Mouse (Mus musculus): ENCODE data around the gene Pkdcc. TPM values are rescaled to one million over a fixed set of nuclear protein-coding genes. Genes with fewer than 3 reads are reported as not detected.

Gene Pkdcc
- polyA plus RNA-seq, 1 experiment: not detected

GRCm38 (mm10) chr17:83220954-83221538 is 6.0 kb downstream of the Pkdcc start:
- TF ChIP-seq GATA1 (IDR thresholded peaks at IDR 0.05; ENCODE audit: low read length): no peak

GRCm38 (mm10) chr17:83221611-83222500 is 6.8 kb downstream of the Pkdcc start:
- TF ChIP-seq GATA1 (IDR thresholded peaks at IDR 0.05; ENCODE audit: low read length): no peak

DNA sequence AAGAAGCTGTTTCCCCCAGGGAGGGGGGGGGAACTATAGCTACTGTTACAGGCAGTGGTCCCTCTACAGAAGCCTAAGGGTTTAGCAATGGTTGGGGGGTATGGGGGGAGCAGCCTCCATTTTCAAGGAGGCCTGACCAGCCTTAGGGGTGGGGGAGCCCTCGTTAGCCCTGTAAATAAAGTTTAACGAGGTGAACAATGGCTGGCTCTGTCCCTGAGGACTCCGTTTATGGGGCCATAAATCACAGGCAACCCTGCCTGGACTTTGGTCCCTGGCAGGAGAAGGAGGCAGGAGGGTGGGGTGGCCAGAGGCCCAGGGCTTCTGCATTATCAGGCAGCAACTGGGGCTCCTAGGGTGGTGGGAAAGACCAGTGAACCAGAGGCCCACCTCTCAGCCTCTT is 7.6 kb downstream of the Pkdcc start:
- TF ChIP-seq GATA1 (IDR thresholded peaks at IDR 0.05; ENCODE audit: low read length): no peak

GRCm38 (mm10) chr17:83224451-83224971 is 9.4 kb downstream of the Pkdcc start:
- no peak for TF ChIP-seq GATA1 (IDR thresholded peaks at IDR 0.05; ENCODE audit: low read length)

DNA sequence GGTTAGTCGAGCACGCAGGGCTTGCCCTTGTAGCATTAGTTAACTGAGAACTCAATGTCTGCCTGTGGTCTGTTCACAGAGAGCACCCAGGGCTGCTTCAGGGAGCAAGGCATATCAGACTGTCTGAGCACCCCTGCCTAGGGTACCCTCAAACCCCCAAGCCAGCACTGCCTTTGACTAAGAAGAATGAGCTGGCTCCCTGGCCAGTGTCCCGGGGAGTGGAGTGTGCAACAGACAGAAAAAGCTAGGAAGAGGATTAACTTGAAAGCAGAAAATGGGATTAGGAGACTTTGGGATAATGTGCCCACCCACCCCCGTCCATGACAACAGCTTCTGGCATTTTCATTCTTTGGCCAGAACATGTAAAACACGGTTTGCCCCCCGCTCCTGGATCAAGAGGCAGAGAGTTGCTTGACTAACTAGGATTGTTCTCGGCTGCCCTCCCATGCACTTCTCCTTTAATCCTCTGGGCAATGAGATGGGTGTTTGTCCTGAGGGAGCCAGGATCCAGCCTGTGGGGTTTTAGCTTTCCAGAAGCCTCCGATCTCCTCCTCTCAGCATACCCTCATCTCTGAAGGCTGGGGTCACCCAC is 11.4 kb downstream of the Pkdcc start:
- TF ChIP-seq GATA1 (IDR thresholded peaks at IDR 0.05; ENCODE audit: low read length): no peak

DNA sequence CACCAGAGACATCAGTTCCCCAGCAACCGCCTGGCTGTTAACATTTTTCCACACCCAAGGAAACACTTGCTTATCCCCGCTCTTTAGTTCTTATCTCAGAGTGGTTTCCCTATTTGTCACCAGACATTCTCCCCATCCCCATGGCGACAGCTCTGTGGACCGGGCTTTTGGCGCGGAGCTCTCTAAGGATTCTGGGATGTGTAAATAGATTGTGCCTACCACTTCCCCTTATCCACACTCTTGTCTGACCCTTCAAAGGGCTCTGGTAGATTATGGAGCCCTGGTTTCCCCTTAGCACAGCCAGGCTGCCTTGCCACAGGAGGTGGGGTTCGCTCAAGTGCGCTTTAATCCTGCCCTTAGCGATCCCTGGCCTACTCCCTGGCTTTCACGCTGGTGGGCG is 16.3 kb downstream of the Pkdcc start:
- no peak for TF ChIP-seq GATA1 (IDR thresholded peaks at IDR 0.05; ENCODE audit: low read length)

- no peak for TF ChIP-seq GATA1 (IDR thresholded peaks at IDR 0.05; ENCODE audit: low read length)
Measured at GRCm38 (mm10) chr17:83235227-83235626, 20.1 kb downstream of the Pkdcc start.

- TF ChIP-seq GATA1 (IDR thresholded peaks at IDR 0.05; ENCODE audit: low read length): no peak
Measured at GRCm38 (mm10) chr17:83236202-83236601, 21.1 kb downstream of the Pkdcc start.

GRCm38 (mm10) chr17:83238123-83239058 is 23.3 kb downstream of the Pkdcc start:
- TF ChIP-seq GATA1 (IDR thresholded peaks at IDR 0.05; ENCODE audit: low read length): no peak

GRCm38 (mm10) chr17:83244502-83244901 is 29.4 kb downstream of the Pkdcc start:
- no peak for TF ChIP-seq GATA1 (IDR thresholded peaks at IDR 0.05; ENCODE audit: low read length)

DNA sequence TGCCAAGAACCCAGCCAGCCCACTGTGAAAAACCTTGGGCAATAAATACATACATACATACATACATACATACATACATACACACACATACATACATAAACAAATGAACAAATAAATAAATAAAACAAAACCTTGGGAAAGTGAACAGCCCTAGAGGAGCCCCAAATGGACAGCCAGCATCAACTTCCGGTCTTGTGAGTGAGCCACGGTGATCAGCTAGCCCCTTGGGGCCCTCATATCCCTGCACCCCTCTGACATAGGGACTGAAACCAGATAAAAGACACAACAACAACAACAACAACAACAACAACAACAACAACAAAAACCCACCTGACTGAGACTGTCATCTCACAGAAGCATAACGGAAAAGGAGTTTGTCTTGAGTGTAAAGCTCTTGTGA is 30.4 kb downstream of the Pkdcc start:
- no peak for TF ChIP-seq GATA1 (IDR thresholded peaks at IDR 0.05; ENCODE audit: low read length)

DNA sequence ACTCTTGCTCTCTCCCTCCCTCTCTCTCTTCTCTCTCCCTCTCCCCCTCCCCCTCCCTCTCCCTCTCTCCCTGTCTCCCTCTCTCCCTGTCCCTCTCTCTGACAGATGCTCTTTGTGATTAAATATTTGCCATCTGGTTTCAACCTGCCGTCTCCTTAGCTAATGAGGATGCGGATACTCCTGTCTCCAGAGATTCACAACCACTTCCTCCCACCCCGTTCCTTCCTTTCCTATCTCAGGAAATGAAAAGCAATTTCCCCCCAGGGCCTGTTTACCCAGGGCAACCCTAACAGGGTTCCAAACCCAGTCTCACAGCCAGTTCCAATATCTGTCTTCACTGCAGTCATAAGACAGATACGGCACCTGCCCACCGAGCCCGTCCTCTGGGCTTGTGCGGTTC is 31.0 kb downstream of the Pkdcc start:
- no peak for TF ChIP-seq GATA1 (IDR thresholded peaks at IDR 0.05; ENCODE audit: low read length)

- TF ChIP-seq GATA1 (IDR thresholded peaks at IDR 0.05; ENCODE audit: low read length): no peak
Measured at GRCm38 (mm10) chr17:83247176-83247575, 32.1 kb downstream of the Pkdcc start.

GRCm38 (mm10) chr17:83248467-83248866 is 33.4 kb downstream of the Pkdcc start:
- TF ChIP-seq GATA1 (IDR thresholded peaks at IDR 0.05; ENCODE audit: low read length): no peak

DNA sequence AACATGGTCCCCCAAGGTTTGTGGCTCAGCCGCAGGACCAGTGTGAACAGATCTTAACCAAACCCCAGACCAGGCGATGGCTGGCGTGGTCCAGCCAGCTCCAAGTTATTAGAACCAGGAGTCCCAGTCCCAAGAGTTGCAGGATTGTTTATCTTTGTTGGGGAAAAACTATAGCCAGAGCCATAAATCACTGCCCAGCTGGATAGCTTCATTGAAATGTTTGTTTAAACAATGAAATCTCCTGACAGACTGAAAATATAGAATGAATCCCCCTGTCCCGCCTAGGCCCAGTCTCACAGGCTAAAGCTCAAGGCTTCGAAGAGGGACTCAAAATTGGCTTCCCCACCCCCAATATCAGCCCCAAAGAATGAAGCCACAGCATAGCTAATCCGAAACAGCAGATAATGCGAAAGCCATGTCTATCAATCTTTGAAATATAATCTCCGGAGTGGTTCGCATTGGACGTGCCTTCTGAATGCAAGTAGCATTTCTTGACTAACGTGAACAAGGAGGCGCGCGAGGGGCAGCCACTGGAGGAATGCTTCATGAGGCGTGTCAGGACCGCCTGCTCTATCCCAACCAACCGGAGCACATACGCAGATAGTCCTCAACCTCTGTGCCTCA is 35.9 kb downstream of the Pkdcc start:
- TF ChIP-seq GATA1 (IDR thresholded peaks at IDR 0.05; ENCODE audit: low read length): no peak

Measured in G1E-ER4 (cell line).